Mouse (Mus musculus) 416B (cell line): ENCODE results near the gene Abt1.

Experiments
- DNase-seq: peaks from one replicate; pipeline ENCODE4 v3.0.0; 2011; ENCODE audit warnings: low read depth

Abt1 gene

GRCm38 (mm10) chr13:23438521-23438920, 14.9 kb upstream of the Abt1 start:
- DNase-seq = no peak

DNA sequence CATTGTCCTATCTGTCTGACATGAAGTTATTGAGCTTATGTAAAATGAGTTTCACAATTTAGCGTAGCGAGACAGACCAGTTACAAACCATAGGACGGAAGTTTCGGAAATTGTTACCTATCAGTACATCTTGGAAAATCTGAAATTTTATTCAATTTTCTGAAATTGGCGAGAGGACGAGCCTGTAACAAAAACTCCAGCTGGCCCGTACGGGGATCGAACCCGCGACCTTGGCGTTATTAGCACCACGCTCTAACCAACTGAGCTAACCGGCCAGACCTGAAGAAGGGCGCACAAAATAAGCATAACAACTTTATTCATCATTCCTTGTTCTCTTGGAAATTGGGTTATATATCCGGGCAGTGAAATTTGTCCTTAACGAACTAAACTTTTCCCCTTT, 14.2 kb upstream of the Abt1 start:
- peak; percentile 93 for DNase-seq

GRCm38 (mm10) chr13:23436861-23437822, 13.5 kb upstream of the Abt1 start:
- peak; percentile 80 for DNase-seq

DNA sequence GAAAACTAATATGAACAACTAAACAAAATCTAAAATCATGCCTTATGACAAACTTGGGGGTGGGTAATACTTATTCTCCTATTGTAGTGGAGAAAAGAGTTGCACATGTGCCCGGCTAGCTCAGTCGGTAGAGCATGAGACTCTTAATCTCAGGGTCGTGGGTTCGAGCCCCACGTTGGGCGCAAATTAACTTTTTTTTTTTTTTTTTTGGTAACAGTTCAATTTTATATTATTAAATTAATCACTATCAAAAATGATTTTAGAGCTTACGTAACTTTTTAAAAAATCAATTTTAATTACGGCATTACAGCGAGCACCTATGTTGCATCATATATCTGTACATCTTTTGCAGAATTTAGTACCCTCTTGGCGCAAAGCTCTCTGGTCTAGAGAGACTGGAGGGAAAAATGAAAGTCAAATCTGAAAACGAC, 12.6 kb upstream of the Abt1 start:
- DNase-seq = peak; percentile 86

DNA sequence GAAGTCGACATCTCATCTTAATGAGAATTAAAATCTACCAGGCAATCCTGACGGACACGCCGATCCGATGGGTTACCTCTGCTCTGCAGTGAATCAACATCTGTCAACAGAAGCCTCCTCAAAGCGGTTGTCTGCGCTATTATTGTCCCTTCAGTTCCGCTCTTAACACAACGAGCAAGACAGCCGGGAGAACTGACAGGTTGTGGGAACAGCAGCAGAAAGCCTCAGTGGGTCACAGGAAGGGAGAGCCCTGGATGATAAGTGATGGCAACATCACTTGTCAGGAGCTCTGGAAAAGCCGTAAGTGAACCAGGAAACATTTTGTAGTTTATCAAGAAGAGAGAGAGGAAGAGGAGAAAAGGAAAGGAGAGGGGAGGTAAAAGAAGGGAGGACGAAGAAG, 12.0 kb upstream of the Abt1 start:
- peak; percentile 75 for DNase-seq

DNA sequence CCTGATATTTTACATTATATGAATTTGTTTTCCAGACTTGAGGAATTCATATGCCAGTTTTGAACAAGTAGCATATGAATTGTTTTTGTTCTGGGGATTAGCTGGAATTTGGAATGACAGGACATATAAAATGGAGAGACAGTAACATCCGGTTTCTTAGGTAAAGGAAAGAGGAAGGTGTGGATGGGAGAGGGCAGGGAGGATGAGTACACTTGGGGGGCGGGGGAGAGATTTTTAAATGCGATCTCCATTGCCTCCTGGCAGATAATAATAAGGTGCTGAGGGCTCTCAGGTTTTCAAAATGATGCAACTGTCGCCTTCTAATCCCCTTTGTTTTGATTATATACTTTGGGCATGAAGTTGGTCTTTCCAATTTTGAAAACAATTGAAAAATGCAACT, 11.6 kb upstream of the Abt1 start:
- DNase-seq = peak; percentile 52

DNA sequence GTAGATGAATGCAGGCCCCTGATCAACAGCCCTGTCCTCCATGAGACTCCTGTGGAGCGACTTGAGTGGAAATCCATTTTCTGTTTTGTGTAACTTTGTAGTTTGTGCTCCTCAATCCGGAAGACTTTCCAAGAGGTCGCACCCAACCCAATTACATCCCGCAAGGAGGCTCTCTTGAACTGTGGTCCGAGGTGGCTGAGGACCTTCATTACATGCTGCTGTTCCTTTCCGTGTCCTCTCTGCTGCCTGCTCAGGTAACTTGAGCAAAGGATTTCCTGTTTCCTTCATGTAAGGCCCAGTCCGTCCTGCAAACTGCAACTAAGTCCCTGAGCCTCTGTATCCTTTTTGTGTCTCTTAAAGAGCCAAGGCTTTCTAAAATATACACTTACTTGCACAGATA, 10.8 kb upstream of the Abt1 start:
- DNase-seq = peak; percentile 83

DNA sequence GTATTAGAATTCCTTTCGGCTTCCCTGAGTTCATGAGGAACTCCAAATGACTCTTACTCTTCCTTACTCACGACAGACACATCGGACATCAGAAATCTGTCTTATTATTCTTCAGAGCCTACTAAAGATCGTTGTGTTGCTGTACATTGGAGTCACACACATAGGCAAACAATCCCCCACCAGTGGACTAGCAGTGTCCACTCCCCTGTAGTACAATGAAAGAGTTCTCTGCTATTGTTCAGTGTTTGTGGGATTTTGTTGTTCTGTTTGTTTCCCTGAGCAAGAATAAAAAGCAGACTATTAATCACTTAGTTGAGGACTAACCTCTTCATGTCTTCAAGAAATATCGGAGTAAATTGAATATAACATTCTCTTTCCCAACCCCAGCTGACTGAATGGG, 10.1 kb upstream of the Abt1 start:
- peak; percentile 52 for DNase-seq

GRCm38 (mm10) chr13:23433206-23433605, 9.5 kb upstream of the Abt1 start:
- DNase-seq = no peak

- DNase-seq = peak; percentile 99
Measured at GRCm38 (mm10) chr13:23432562-23433201, 9.0 kb upstream of the Abt1 start.

GRCm38 (mm10) chr13:23431351-23431771, 7.7 kb upstream of the Abt1 start:
- DNase-seq = peak; percentile 96

DNA sequence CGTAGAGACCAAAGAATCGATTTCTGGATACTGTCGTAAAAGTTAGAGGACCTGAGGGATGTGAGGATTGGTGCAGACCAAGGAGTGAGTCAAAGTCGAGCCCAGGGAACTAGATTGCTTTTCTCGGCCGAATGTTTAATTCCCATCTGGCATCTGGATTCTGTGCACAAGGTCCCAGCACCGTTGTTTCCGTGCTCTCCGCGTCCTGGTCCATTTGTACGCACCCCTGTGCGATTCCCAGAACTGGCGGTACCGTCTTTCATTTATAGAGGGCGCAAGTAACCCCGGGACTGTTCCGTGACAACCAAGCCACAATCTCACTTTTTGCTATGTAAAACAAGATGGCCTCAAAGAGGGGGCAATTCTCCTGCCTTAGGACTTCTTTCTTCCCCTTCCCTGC, 7.1 kb upstream of the Abt1 start:
- DNase-seq = peak; percentile 95

DNA sequence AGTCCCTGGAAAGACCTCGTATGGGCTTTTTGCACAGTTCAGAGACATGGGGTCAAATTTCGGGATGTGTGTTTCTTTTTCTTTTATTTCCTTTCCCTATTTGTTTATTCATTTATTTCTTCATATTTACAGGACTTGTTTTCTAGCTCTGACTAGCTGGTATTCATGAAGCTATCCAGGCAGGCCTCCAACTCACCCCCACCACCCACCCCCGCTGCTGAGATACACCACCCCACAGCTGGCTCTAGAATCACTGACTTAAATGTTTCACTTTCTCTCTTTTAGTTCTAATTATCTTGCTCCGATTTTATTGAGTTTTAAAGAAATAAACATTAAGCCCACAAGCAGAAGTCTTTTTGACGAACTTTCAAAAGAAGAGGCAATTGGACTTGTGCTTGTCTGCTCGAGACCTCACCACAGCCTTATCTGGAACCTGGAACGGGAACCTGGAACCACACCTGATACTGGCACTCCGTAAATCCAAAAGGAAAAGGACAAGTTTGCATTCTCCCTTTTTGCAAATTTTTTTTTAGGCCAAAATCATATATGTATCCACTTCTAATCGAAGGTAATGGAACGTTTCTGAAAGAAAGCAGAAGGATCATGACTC, 6.2 kb upstream of the Abt1 start:
- DNase-seq = peak; percentile 51

- peak; percentile 66 for DNase-seq
Measured at GRCm38 (mm10) chr13:23428166-23428993, 4.7 kb upstream of the Abt1 start.

DNA sequence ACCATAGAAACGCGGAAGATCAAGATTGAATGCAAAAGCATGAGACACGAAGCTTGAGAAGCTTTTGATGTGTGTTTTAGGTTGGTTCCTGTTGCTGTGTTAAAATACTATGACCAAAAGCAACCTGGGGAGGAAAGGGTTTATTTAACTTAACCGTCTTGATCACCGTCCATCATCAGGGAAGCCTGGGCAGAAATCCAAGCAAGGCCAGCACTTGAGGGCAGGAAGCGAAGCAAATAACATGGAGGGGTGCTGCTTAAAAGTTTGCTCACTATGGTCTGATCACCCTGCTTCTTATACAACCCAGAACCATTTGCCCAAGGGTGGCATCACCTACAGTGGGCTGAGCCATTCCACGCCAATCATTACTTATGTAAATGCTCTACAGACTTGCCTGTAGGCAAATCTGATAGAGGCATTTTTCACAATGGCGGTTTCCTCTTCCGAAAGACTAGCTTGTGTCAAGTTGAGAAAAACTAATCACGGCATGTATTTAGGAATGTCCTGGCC, 3.8 kb upstream of the Abt1 start:
- no peak for DNase-seq

GRCm38 (mm10) chr13:23426922-23427321, 3.3 kb upstream of the Abt1 start:
- peak; percentile 89 for DNase-seq

GRCm38 (mm10) chr13:23426335-23426734, 2.7 kb upstream of the Abt1 start:
- peak; percentile 90 for DNase-seq

DNA sequence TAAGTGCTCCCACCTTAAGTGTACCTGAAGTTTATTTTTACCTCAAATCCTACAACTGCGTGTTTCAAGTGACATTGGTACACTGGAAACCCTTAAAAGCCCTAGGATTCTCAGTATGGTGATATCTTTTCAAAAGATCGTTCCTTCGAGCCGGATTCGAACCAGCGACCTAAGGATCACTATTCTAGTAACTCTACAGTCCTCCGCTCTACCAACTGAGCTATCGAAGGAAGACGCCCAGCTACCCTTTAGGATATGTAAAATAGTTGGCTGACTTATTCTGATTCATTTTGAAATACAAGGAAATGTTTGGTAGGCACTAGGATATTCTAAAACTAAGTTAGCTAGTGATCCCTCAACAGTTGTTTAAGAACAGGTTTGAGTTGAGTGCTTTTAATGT, 1.8 kb upstream of the Abt1 start:
- DNase-seq = peak; percentile 95

DNA sequence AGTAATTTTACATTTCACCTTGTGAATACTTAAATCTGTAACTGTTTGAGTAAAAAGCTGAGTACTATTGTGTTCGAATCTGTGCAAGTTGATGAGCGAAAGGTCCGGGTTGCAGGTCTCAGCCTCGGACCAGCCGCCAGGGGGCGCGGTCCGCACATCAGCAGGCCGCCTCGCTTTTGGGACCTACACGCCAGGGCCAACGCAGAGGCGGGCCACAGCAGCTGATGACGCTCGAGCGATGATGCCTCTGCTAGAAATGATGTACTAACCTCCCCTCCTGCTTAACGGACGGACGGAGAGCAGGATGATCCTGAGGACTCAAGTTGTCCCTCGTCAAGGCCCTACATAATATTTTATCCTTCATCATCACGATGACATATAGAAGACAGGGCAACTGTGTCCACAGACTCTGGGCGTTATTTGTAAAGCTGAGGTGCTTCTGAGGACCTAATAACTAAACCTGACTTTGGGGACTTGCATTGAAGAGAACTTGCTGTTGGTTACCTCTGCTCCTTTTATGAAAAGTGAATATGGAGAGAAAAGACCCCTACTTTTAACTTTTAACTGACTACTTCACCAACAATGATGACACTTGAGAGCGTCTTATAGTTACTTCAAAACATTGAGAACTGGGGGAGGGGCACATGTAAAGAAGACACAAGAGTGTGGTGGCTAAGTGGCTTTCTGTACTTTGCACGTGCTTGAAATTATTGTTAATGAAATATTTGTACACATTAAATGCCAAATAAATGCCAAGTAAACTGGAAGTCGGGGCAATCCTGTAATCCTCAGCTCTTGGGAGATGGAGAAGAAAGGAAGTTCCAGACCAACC, 1.0 kb upstream of the Abt1 start:
- DNase-seq = peak; percentile 96

GRCm38 (mm10) chr13:23424052-23424380, 350 bp upstream of the Abt1 start:
- DNase-seq = no peak

- DNase-seq = no peak
Measured at GRCm38 (mm10) chr13:23422351-23422750, 1.3 kb downstream of the Abt1 start.
